Comparison of ENCODE assay signal across 23 mouse cellular contexts in the genomic region with DNA sequence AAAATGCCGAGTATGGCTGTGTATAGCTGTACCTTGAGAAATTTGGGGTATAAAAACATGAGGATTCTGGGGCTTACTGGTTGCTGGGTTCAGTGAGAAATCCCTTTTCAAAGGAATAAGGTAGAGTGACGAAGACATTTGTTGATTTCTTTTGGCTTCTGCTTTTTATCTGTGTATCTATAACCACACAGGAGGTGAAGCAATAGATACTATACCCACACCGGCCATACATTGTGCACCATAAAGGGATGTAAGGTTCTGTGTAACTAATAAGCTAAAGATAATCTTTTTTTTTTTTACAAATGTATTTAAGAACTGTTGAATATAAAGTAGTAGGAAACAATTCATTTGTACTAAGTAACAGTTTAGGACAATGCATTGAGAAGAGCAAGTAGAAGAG. TPM values are rescaled to one million over a fixed set of nuclear protein-coding genes. Genes with fewer than 3 reads are reported as not detected.
"Had no signal": no experiment of that assay in that cellular context is flagged by ENCODE, and none has a peak within 500 bp of the region (broad histone marks: within the 10 kb centered on the region; RNA-seq: fewer than 3 reads in every experiment).

No protein-coding gene starts in this region.

- ATAC-seq: hindbrain, postnatal 0 days; intestine, embryonic 16.5 days; liver, embryonic 12.5 days had no signal

- DNase-seq: gastrocnemius, postnatal 14 days; gastrocnemius, postnatal 36 days; heart, adult 18-20 months; heart, postnatal 10 days; heart, postnatal 4 days; kidney, adult 11 months; kidney, adult 2 months; kidney, adult 9 months; kidney, postnatal 14 days; kidney, postnatal 36 days; layer of hippocampus, adult 9-11 months; layer of hippocampus, postnatal 36 days; left cerebral cortex, postnatal 4 days had no signal

RNA-seq across cellular contexts. Expression of a gene that starts 2.2 kb away (rescaled TPM):
- total RNA-seq: layer of hippocampus, adult 18-20 months; left cerebral cortex, adult 18-20 months; left cerebral cortex, postnatal 25 days had no signal

RNA-seq across cellular contexts. Expression of a gene that starts 35.8 kb away (rescaled TPM):
- total RNA-seq: gastrocnemius, adult 8-10 months; gastrocnemius, postnatal 36 days; heart, adult 18-20 months; heart, adult 8-10 months; heart, postnatal 10 days; heart, postnatal 25 days; heart, postnatal 4 days; layer of hippocampus, postnatal 14 days; layer of hippocampus, postnatal 36 days had no signal
